Mouse (Mus musculus) embryo, embryonic 10.5 days (tissue): ENCODE measurements at regions not wholly inside any gene's neighbourhood (a gene's known extent, or its start where the extent isn't known, plus 50 kb on each side); places are given as distances from the start of the nearest gene placed in this dataset.
"Not testable (repeated sequence)": the region's sequence is repeated elsewhere in the genome, so short reads cannot be mapped to it uniquely, and the experiment has no call there.

Experiments
- DNase-seq: peaks from one replicate; pipeline ENCODE4 v3.0.0-alpha.2; 2015; ENCODE audit warnings: low spot score

DNA sequence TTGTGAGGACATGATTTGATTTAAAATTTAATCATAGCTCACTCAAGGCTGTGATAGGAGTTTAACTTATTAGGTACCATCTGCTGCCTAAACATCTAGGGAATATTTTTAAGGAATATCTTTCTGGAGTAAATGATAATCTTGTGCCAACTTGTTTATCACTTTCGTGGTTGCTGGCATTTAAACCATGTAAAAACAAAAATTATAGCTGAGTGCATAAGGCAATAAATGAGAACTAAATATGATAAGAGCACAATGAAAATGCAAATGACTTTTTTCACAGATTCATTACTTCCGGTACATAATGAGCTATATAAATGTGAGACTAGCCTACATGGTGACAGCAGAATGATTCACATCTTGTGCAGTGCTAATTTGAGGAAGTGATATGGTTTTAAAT is 221.8 kb upstream of the Tmprss15 start:
- no peak for DNase-seq

DNA sequence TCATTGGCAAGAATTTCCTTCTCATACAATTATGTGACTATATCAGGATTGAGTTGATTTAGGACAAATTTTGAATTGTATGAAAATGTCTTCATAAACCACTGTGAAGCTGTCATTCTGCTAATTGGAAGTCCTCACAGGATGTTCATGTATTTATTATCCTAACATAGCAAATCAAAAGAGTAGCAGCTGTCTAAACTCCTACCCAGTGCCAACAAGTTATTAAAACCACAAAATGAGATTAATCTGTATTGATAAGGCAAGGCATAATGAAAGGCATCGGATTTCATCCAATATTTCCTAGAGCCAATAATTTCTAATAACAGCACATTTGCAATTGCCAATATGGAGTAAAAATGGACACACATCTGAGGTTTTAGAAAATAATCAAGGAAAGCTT is 217.6 kb upstream of the Tmprss15 start:
- DNase-seq: no peak

DNA sequence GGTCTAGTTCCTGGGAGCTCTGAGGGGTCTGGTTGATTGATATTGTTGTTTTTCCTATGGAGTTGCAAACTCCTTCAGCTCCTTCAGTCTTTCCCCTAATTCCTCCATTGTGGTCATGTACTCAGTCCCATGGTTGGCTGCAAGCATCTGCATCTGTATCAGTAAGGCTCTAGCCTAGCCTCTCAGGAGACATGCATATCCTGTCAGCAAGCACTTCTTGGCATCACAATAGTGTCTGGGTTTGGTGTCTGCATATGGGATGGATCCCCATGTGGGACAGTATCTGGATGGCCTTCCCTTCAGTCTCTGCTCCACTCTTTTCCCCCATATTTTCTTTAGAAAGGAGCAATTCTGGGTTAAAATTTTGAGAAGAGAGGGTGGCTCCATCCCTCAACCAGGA is 205.7 kb upstream of the Tmprss15 start:
- not testable (repeated sequence) for DNase-seq

DNA sequence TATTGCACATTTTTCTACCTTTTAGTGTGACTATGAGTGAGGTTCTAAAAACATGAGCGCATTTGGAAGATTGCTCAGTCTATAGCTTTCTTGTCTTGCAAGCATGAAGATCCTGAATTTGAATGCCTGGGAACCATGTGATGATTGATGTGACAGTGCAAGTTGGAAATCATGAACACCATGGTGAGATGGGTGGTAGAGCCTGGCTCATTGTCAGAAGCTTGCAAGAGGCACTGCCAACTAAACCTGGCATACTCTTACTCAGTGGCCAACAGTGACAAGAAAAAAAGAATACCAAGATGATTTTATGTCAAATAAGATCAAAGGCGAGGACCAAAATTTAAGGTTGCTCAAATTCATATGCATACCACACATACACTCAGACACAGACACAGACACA is 188.1 kb upstream of the Tmprss15 start:
- DNase-seq: no peak

DNA sequence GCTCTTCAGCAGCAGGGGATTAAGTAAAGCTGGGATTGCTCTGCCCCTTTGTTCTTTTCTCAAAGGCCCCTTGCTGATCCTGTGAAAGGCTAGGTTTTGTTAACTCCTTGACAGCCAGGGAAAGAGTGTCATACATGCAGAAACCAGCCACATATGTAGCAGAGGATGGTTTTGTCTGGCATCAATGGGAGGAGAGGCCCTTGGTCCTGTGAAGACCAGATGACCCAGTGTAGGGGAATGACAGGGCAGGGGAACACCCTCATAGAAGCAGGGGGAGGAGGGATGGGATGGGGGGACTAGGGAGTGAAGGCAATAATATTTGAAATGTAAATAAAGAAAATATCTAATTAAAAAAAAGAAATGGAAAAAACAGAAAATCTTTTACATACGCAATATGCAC is 165.6 kb upstream of the Tmprss15 start:
- DNase-seq: peak; percentile 3

GRCm38 (mm10) chr16:79256084-79256483 is 165.2 kb upstream of the Tmprss15 start:
- peak; percentile 2 for DNase-seq

GRCm38 (mm10) chr16:79240857-79241491 is 150.1 kb upstream of the Tmprss15 start:
- no peak for DNase-seq

DNA sequence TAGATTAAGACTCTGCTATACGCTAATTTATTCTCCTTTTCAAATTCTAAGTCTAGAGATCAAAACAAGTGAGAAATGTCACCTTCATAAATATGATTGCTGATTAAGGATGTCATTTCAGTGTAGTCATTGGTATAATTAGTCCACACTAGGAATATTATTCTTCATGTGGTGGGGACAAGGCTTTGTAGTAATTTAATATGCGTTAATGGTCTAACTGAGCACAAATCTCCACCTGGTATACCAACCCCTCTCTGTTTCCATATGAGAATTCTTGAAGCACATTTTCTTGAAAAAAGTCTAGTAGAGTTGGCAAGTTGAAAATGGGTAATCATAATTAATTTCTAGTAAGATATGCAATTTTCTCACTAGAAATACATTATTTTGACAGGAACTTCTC is 149.3 kb upstream of the Tmprss15 start:
- DNase-seq: no peak

GRCm38 (mm10) chr16:79191196-79191595 is 100.3 kb upstream of the Tmprss15 start:
- DNase-seq: no peak

DNA sequence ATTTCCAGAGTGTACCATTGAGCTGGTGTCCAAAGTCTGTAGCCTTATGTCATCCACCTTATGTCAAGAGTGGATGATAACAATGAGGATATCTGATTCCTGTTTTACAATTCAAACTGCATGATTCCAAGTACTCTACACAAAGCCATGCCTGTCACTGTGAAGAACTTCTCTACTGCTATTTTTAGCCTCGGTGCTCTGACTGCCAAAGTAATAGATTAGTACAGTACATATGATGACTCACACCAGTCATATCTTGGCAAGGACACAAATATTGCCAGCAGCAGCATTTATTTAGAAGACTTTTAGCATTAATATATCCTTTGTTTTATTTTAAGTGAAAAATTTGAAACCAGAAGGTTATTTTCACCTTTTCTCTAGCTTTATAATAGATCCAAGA is 95.6 kb upstream of the Tmprss15 start:
- no peak for DNase-seq

DNA sequence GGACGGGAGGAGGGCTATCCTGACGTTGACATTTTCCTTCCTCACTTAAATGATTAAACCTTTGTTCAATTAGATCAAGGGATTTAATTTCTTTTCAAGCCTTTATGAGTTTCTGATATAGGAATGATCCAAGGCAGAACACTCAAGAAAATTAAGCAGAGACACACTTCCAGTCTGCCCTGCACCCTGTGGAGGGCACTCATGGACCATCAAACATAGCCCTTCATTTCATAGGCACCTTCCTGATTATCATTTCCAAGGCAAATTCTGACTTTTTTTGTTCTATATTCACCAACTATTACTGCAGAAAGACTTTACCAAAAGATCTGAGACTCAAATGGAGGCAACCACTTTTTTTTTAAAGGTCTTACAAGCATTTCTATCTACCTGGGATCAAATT is 91.6 kb upstream of the Tmprss15 start:
- peak; percentile 6 for DNase-seq

GRCm38 (mm10) chr16:79177299-79177999 is 86.6 kb upstream of the Tmprss15 start:
- DNase-seq: peak; percentile 54

- peak; percentile 13 for DNase-seq
These were observed 85.9 kb upstream of the Tmprss15 start for GRCm38 (mm10) chr16:79176832-79177243.

GRCm38 (mm10) chr16:79168193-79168592 is 77.3 kb upstream of the Tmprss15 start:
- peak; percentile 89 for DNase-seq

GRCm38 (mm10) chr16:79142813-79143212 is 51.9 kb upstream of the Tmprss15 start:
- DNase-seq: no peak
